Mouse (Mus musculus): ENCODE results near the gene Nabp1. TPM values are rescaled to one million over a fixed set of nuclear protein-coding genes. Genes with fewer than 3 reads are reported as not detected.
"Not testable (repeated sequence)": the region's sequence is repeated elsewhere in the genome, so short reads cannot be mapped to it uniquely, and the experiment has no call there.

Gene Nabp1
- polyA plus RNA-seq, 1 experiment from 2014 or later = 8.2 TPM

- no peak overlapping the region for H3K4me2 ChIP-seq (ENCODE audit: low read depth, low read length, severe bottlenecking)
- H3K36me3 ChIP-seq (ENCODE audit: control insufficient read depth, insufficient read depth, low read length) = no peaks in the 10 kb centered on the region
- H3K27ac ChIP-seq (ENCODE audit: low read depth, low read length) = no peak overlapping the region
- no peaks in the 10 kb centered on the region for H3K9me3 ChIP-seq (ENCODE audit: control insufficient read depth, low read length)
- H3K27me3 ChIP-seq (ENCODE audit: control insufficient read depth, insufficient read depth, low read length) = no peaks in the 10 kb centered on the region
- 76% methylated on average over 3 of the region's 3 CpGs for WGBS
- no peak overlapping the region for H3K4me3 ChIP-seq (ENCODE audit: low read depth, low read length)
- DNase-seq (ENCODE audit: low spot score) (no peak), ATAC-seq (replicated peaks; ENCODE audit: low FRiP score) (no peak)
- no peaks in the 10 kb centered on the region for H3K4me1 ChIP-seq (replicated peaks; ENCODE audit: control insufficient read depth, insufficient read depth, low read length)
- H3K9ac ChIP-seq (ENCODE audit: low read length) = no peak overlapping the region
Measured at GRCm38 (mm10) chr1:51457249-51457648, 21.0 kb downstream of the Nabp1 start.

DNA sequence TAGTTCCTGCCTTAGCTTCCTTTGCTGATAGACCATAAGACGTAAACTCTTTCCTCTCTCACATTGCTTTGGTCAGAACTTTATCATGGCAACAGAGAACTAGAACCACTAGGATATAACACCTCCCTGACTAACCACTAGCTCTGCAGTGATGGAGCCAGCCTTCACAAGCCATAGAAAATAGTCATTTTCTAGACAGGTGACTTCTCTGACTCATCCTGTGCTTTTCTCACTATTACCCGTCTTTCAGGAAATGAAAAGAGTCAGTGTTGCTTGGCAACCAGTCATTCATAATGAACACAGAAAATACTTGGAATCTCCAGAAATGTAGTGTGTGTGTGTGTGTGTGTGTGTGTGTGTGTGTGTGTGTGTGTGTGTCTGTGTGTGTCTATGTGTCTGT lies 29.4 kb downstream of the Nabp1 start:
- Histone ChIP-seq H3K27ac (ENCODE audit: low read depth, low read length) (no peak overlapping the region), H3K9ac (ENCODE audit: low read length) (no peak overlapping the region), H3K36me3 (ENCODE audit: control insufficient read depth, insufficient read depth, low read length) (no peaks in the 10 kb centered on the region), H3K4me2 (ENCODE audit: low read depth, low read length, severe bottlenecking) (no peak overlapping the region), H3K4me3 (ENCODE audit: low read depth, low read length) (no peak overlapping the region), H3K9me3 (ENCODE audit: control insufficient read depth, low read length) (no peaks in the 10 kb centered on the region), H3K27me3 (ENCODE audit: control insufficient read depth, insufficient read depth, low read length) (no peaks in the 10 kb centered on the region), H3K4me1 (replicated peaks; ENCODE audit: control insufficient read depth, insufficient read depth, low read length) (no peaks in the 10 kb centered on the region)
- DNase-seq (ENCODE audit: low spot score) = no peak
- no peak for ATAC-seq (replicated peaks; ENCODE audit: low FRiP score)
- WGBS = 60% methylated on average over 2 of the region's 2 CpGs

GRCm38 (mm10) chr1:51445854-51446460 lies 32.3 kb downstream of the Nabp1 start:
- Histone ChIP-seq H3K27me3 (ENCODE audit: control insufficient read depth, insufficient read depth, low read length) (no peaks in the 10 kb centered on the region), H3K4me2 (ENCODE audit: low read depth, low read length, severe bottlenecking) (no peak overlapping the region), H3K36me3 (ENCODE audit: control insufficient read depth, insufficient read depth, low read length) (no peaks in the 10 kb centered on the region), H3K4me3 (ENCODE audit: low read depth, low read length) (no peak overlapping the region), H3K27ac (ENCODE audit: low read depth, low read length) (no peak overlapping the region), H3K9ac (ENCODE audit: low read length) (no peak overlapping the region), H3K9me3 (ENCODE audit: control insufficient read depth, low read length) (no peaks in the 10 kb centered on the region), H3K4me1 (replicated peaks; ENCODE audit: control insufficient read depth, insufficient read depth, low read length) (no peaks in the 10 kb centered on the region)
- DNase-seq (ENCODE audit: low spot score) (no peak), ATAC-seq (replicated peaks; ENCODE audit: low FRiP score) (no peak)
- WGBS = 23% methylated on average over 9 of the region's 9 CpGs

DNA sequence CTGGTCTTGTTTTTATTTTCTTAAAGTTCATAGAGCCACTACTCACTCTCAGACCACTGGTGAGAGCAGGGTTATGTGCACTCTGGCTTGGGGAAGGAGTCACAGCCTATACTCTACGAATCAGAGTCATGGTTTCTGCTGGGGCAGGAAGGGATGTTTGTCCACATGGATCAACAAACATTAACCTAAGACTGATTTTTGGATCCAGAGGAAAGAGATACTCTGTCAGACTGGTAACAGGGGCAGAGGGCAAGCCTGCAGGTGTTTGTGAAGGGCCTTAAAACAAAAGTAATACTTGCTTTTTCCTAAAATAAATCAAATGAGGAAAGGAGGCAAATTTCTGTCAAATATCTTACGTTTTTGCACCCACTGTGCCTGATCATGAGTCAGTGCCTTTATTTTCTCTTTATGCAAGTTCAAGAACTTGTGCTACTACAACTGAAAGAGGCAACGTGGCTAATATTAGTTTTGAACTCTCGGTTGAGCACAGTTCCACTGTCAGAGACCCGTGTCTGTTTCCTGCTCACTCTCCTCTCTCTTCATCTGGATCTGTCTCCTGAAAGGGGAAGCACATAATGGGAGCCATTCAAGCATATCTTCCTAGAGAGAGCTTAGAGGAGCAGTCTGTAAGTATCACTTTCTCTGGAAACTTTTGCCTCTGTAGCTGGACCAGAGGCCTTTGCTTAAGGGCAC lies 32.9 kb downstream of the Nabp1 start:
- Histone ChIP-seq H3K9ac (ENCODE audit: low read length) (no peak overlapping the region), H3K9me3 (ENCODE audit: control insufficient read depth, low read length) (no peaks in the 10 kb centered on the region), H3K4me1 (replicated peaks; ENCODE audit: control insufficient read depth, insufficient read depth, low read length) (no peaks in the 10 kb centered on the region), H3K4me2 (ENCODE audit: low read depth, low read length, severe bottlenecking) (no peak overlapping the region), H3K4me3 (ENCODE audit: low read depth, low read length) (no peak overlapping the region), H3K27ac (ENCODE audit: low read depth, low read length) (no peak overlapping the region), H3K27me3 (ENCODE audit: control insufficient read depth, insufficient read depth, low read length) (no peaks in the 10 kb centered on the region), H3K36me3 (ENCODE audit: control insufficient read depth, insufficient read depth, low read length) (no peaks in the 10 kb centered on the region)
- ATAC-seq (replicated peaks; ENCODE audit: low FRiP score) (no peak), DNase-seq (ENCODE audit: low spot score) (no peak)
- WGBS = 49% methylated on average over 5 of the region's 5 CpGs

- 0% methylated on average over 1 of the region's 1 CpGs for WGBS
- no peaks in the 10 kb centered on the region for H3K4me1 ChIP-seq (replicated peaks; ENCODE audit: control insufficient read depth, insufficient read depth, low read length)
- ATAC-seq (replicated peaks; ENCODE audit: low FRiP score) = no peak
- no peak overlapping the region for H3K9ac ChIP-seq (ENCODE audit: low read length)
- H3K27ac ChIP-seq (ENCODE audit: low read depth, low read length) = no peak overlapping the region
- H3K4me3 ChIP-seq (ENCODE audit: low read depth, low read length) = no peak overlapping the region
- H3K9me3 ChIP-seq (ENCODE audit: control insufficient read depth, low read length) = no peaks in the 10 kb centered on the region
- H3K36me3 ChIP-seq (ENCODE audit: control insufficient read depth, insufficient read depth, low read length) = no peaks in the 10 kb centered on the region
- no peaks in the 10 kb centered on the region for H3K27me3 ChIP-seq (ENCODE audit: control insufficient read depth, insufficient read depth, low read length)
- DNase-seq (ENCODE audit: low spot score) = no peak
- no peak overlapping the region for H3K4me2 ChIP-seq (ENCODE audit: low read depth, low read length, severe bottlenecking)
Measured at GRCm38 (mm10) chr1:51429775-51430174, 48.5 kb downstream of the Nabp1 start.

- H3K4me3 ChIP-seq (ENCODE audit: low read depth, low read length) = no peak overlapping the region
- ATAC-seq (replicated peaks; ENCODE audit: low FRiP score) (no peak), DNase-seq (ENCODE audit: low spot score) (no peak)
- no peak overlapping the region for H3K9ac ChIP-seq (ENCODE audit: low read length)
- H3K4me2 ChIP-seq (ENCODE audit: low read depth, low read length, severe bottlenecking) = no peak overlapping the region
- H3K9me3 ChIP-seq (ENCODE audit: control insufficient read depth, low read length) = no peaks in the 10 kb centered on the region
- no peak overlapping the region for H3K27ac ChIP-seq (ENCODE audit: low read depth, low read length)
- no peaks in the 10 kb centered on the region for H3K4me1 ChIP-seq (replicated peaks; ENCODE audit: control insufficient read depth, insufficient read depth, low read length)
- no peaks in the 10 kb centered on the region for H3K27me3 ChIP-seq (ENCODE audit: control insufficient read depth, insufficient read depth, low read length)
- no peaks in the 10 kb centered on the region for H3K36me3 ChIP-seq (ENCODE audit: control insufficient read depth, insufficient read depth, low read length)
- 93% methylated on average over 9 of the region's 9 CpGs for WGBS
Measured at GRCm38 (mm10) chr1:51426298-51426697, 51.9 kb downstream of the Nabp1 start.

DNA sequence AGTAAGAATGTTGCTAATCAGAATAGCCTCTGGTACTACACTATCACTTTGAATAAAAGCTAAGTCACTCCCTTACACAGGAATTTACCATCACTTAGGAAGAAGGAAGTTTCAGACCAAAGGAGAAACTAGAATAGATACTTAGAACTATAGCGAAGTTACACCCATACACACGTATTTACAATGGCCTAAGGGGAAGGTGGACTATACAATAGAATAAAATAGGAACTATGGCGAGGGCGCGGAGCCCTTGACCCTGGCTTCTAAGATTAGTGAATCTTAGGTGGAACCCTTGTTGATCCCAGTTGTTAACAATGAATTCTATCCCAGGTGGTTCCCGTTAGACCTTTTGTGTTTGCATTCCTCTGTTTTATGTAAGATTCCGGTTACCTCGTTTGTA lies 57.2 kb downstream of the Nabp1 start:
- H3K4me1 ChIP-seq (replicated peaks; ENCODE audit: control insufficient read depth, insufficient read depth, low read length); H3K27ac ChIP-seq (ENCODE audit: low read depth, low read length); H3K36me3 ChIP-seq (ENCODE audit: control insufficient read depth, insufficient read depth, low read length); H3K9ac ChIP-seq (ENCODE audit: low read length); H3K27me3 ChIP-seq (ENCODE audit: control insufficient read depth, insufficient read depth, low read length); H3K9me3 ChIP-seq (ENCODE audit: control insufficient read depth, low read length); ATAC-seq (replicated peaks; ENCODE audit: low FRiP score); H3K4me2 ChIP-seq (ENCODE audit: low read depth, low read length, severe bottlenecking); H3K4me3 ChIP-seq (ENCODE audit: low read depth, low read length); DNase-seq (ENCODE audit: low spot score): not testable (repeated sequence)
- 91% methylated on average over 8 of the region's 8 CpGs for WGBS

DNA sequence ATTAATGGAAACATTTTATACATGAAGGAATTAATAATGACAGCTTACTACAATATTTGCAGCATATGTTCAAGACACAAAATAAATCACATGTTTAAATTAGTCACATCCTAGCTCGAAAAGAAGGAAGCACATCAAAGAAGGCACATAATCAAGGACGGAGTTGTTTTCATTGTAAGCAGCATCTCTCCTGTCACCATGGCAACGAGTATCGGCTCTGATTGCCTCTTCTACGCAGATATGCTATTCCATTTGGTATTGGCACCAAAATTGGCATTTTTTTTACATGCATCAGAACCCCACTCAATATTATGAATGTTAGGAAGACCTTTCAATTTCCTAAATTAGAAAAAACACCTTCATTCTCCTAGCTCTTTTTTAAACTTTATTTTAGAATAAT lies 59.5 kb downstream of the Nabp1 start:
- ATAC-seq (replicated peaks; ENCODE audit: low FRiP score) (no peak), DNase-seq (ENCODE audit: low spot score) (no peak)
- Histone ChIP-seq H3K4me2 (ENCODE audit: low read depth, low read length, severe bottlenecking) (no peak overlapping the region), H3K9me3 (ENCODE audit: control insufficient read depth, low read length) (no peaks in the 10 kb centered on the region), H3K27ac (ENCODE audit: low read depth, low read length) (no peak overlapping the region), H3K4me3 (ENCODE audit: low read depth, low read length) (no peak overlapping the region), H3K9ac (ENCODE audit: low read length) (no peak overlapping the region), H3K36me3 (ENCODE audit: control insufficient read depth, insufficient read depth, low read length) (no peaks in the 10 kb centered on the region), H3K27me3 (ENCODE audit: control insufficient read depth, insufficient read depth, low read length) (no peaks in the 10 kb centered on the region), H3K4me1 (replicated peaks; ENCODE audit: control insufficient read depth, insufficient read depth, low read length) (no peaks in the 10 kb centered on the region)
- 71% methylated on average over 5 of the region's 5 CpGs for WGBS
